Mouse (Mus musculus): ENCODE data around the gene Prss35. TPM values are rescaled to one million over a fixed set of nuclear protein-coding genes. Genes with fewer than 3 reads are reported as not detected.

Prss35 gene
- total RNA-seq, 2 experiments from 2014 or later: 6.6 to 7.7 TPM

- no peak for DNase-seq
Observed at GRCm38 (mm10) chr9:86734795-86735194, 8.7 kb upstream of the Prss35 start.

GRCm38 (mm10) chr9:86736991-86737390 lies 6.5 kb upstream of the Prss35 start:
- peak; percentile 29 for DNase-seq

- DNase-seq: no peak
Observed at GRCm38 (mm10) chr9:86738067-86738466, 5.4 kb upstream of the Prss35 start.

GRCm38 (mm10) chr9:86738801-86739200 lies 4.6 kb upstream of the Prss35 start:
- DNase-seq: no peak

GRCm38 (mm10) chr9:86739971-86740370 lies 3.5 kb upstream of the Prss35 start:
- no peak for DNase-seq

GRCm38 (mm10) chr9:86744041-86744440 lies 592 bp downstream of the Prss35 start:
- no peak for DNase-seq

- peak; percentile 74 for DNase-seq
Observed at GRCm38 (mm10) chr9:86745926-86746581, 2.6 kb downstream of the Prss35 start.

- no peak for DNase-seq
Observed at GRCm38 (mm10) chr9:86762477-86763376, 19.3 kb downstream of the Prss35 start.

GRCm38 (mm10) chr9:86764002-86764401 lies 20.6 kb downstream of the Prss35 start:
- DNase-seq: no peak

GRCm38 (mm10) chr9:86766991-86767390 lies 23.5 kb downstream of the Prss35 start:
- DNase-seq: no peak

- DNase-seq: no peak
Observed at GRCm38 (mm10) chr9:86772897-86773296, 29.4 kb downstream of the Prss35 start.

- no peak for DNase-seq
Observed at GRCm38 (mm10) chr9:86773996-86774395, 30.5 kb downstream of the Prss35 start.

- no peak for DNase-seq
Observed at GRCm38 (mm10) chr9:86775374-86775773, 31.9 kb downstream of the Prss35 start.

- DNase-seq: no peak
Observed at GRCm38 (mm10) chr9:86777309-86777708, 33.9 kb downstream of the Prss35 start.

- DNase-seq: no peak
Observed at GRCm38 (mm10) chr9:86778212-86778611, 34.8 kb downstream of the Prss35 start.

- no peak for DNase-seq
Observed at GRCm38 (mm10) chr9:86781426-86781825, 38.0 kb downstream of the Prss35 start.

- no peak for DNase-seq
Observed at GRCm38 (mm10) chr9:86782836-86783235, 39.4 kb downstream of the Prss35 start.

GRCm38 (mm10) chr9:86789186-86789585 lies 45.7 kb downstream of the Prss35 start:
- no peak for DNase-seq

- DNase-seq: no peak
Observed at GRCm38 (mm10) chr9:86791927-86792326, 48.5 kb downstream of the Prss35 start.

- no peak for DNase-seq
Observed at GRCm38 (mm10) chr9:86795236-86795635, 51.8 kb downstream of the Prss35 start.

- DNase-seq: no peak
Observed at GRCm38 (mm10) chr9:86797553-86797952, 54.1 kb downstream of the Prss35 start.

- no peak for DNase-seq
Observed at GRCm38 (mm10) chr9:86798129-86798528, 54.7 kb downstream of the Prss35 start.

- no peak for DNase-seq
Observed at GRCm38 (mm10) chr9:86798686-86799085, 55.2 kb downstream of the Prss35 start.

GRCm38 (mm10) chr9:86799099-86799498 lies 55.6 kb downstream of the Prss35 start:
- no peak for DNase-seq
